Mouse (Mus musculus) cerebellum, adult (tissue): ENCODE results near the gene Cchcr1.
"Not testable (repeated sequence)": the region's sequence is repeated elsewhere in the genome, so short reads cannot be mapped to it uniquely, and the experiment has no call there.

ENCODE experiments used
- ATAC-seq: cut with Nextera tagmentation; 2 replicates; pipeline ENCODE4 v1.9.2; 2017; ENCODE audit warnings: mild to moderate bottlenecking, moderate library complexity, mixed read lengths; ENCODE audit not compliant: insufficient number of reproducible peaks, low FRiP score, low TSS enrichment

The Cchcr1 gene

GRCm38 (mm10) chr17:35516652-35517500 is at the start of gene Cchcr1, which contains the start of gene Tcf19:
TSS of gene Cchcr1 (plus strand) at chr17:35517100.
TSS of gene Tcf19 (minus strand) at chr17:35516824.
- ATAC-seq: peak; percentile 93

- ATAC-seq: not testable (repeated sequence)
Measured at GRCm38 (mm10) chr17:35468936-35469335, 48.0 kb upstream of the Cchcr1 start.

- ATAC-seq: no peak
Measured at GRCm38 (mm10) chr17:35469842-35470751, 46.8 kb upstream of the Cchcr1 start, which contains the start of gene H2-Q10. TSS of gene H2-Q10 (plus strand) at chr17:35470089.

GRCm38 (mm10) chr17:35484066-35484465 is 32.8 kb upstream of the Cchcr1 start:
- no peak for ATAC-seq

GRCm38 (mm10) chr17:35485702-35486101 is 31.2 kb upstream of the Cchcr1 start:
- no peak for ATAC-seq

- no peak for ATAC-seq
Measured at GRCm38 (mm10) chr17:35486726-35487125, 30.2 kb upstream of the Cchcr1 start.

- no peak for ATAC-seq
Measured at GRCm38 (mm10) chr17:35488041-35488440, 28.9 kb upstream of the Cchcr1 start.

- ATAC-seq: no peak
Measured at GRCm38 (mm10) chr17:35490320-35490719, 26.6 kb upstream of the Cchcr1 start.

- no peak for ATAC-seq
Measured at GRCm38 (mm10) chr17:35497124-35497523, 19.8 kb upstream of the Cchcr1 start.

GRCm38 (mm10) chr17:35502226-35502625 is 14.7 kb upstream of the Cchcr1 start:
- ATAC-seq: no peak

GRCm38 (mm10) chr17:35502762-35503161 is 14.1 kb upstream of the Cchcr1 start:
- no peak for ATAC-seq

GRCm38 (mm10) chr17:35503849-35504248 is 13.1 kb upstream of the Cchcr1 start:
- no peak for ATAC-seq

GRCm38 (mm10) chr17:35504628-35505481 is 12.0 kb upstream of the Cchcr1 start:
- no peak for ATAC-seq

- no peak for ATAC-seq
Measured at GRCm38 (mm10) chr17:35505776-35506175, 11.1 kb upstream of the Cchcr1 start, which contains the start of gene Pou5f1. TSS of gene Pou5f1 (plus strand) at chr17:35506018.

- no peak for ATAC-seq
Measured at GRCm38 (mm10) chr17:35506881-35507280, 10.0 kb upstream of the Cchcr1 start.

GRCm38 (mm10) chr17:35507556-35508260 is 9.2 kb upstream of the Cchcr1 start:
- no peak for ATAC-seq

- ATAC-seq: not testable (repeated sequence)
Measured at GRCm38 (mm10) chr17:35508279-35508678, 8.6 kb upstream of the Cchcr1 start.

- ATAC-seq: no peak
Measured at GRCm38 (mm10) chr17:35509284-35509683, 7.6 kb upstream of the Cchcr1 start.

GRCm38 (mm10) chr17:35512916-35513626 is 3.8 kb upstream of the Cchcr1 start:
- ATAC-seq: no peak
